Mouse (Mus musculus) forebrain, embryonic 13.5 days (tissue): ENCODE results near the gene Flt1. TPM values are rescaled to one million over a fixed set of nuclear protein-coding genes. Genes with fewer than 3 reads are reported as not detected.

ENCODE experiments used
- ATAC-seq: fragments of 200-750 bp; cut with Nextera tagmentation; 2 replicates; pipeline ENCODE4 v1.8.0; 2017
- H3K27ac ChIP-seq: fragments of 300-500 bp; sonication (generic); 2 replicates; pipeline ENCODE4 v1.5.1; 2015; ENCODE audit warnings: inconsistent platforms, mild to moderate bottlenecking, moderate library complexity
- H3K27me3 ChIP-seq: fragments of 300-500 bp; sonication (generic); 2 replicates; pipeline ENCODE4 v1.6.1; 2015; ENCODE audit warnings: mild to moderate bottlenecking, inconsistent platforms
- H3K36me3 ChIP-seq: fragments of 300-500 bp; sonication (generic); 2 replicates; pipeline ENCODE4 v1.6.1; 2015; ENCODE audit warnings: mild to moderate bottlenecking, inconsistent platforms; ENCODE audit not compliant: poor library complexity, severe bottlenecking
- H3K4me1 ChIP-seq: fragments of 300-500 bp; sonication (generic); 2 replicates; pipeline ENCODE4 v1.6.1; 2015; ENCODE audit warnings: inconsistent platforms
- H3K4me2 ChIP-seq: fragments of 300-500 bp; sonication (generic); 2 replicates; pipeline ENCODE4 v1.6.1; 2015; ENCODE audit warnings: inconsistent platforms, mild to moderate bottlenecking, moderate library complexity
- H3K4me3 ChIP-seq: fragments of 300-500 bp; sonication (generic); 2 replicates; pipeline ENCODE4 v1.5.1; 2015; ENCODE audit warnings: mild to moderate bottlenecking, inconsistent platforms
- H3K9ac ChIP-seq: fragments of 300-500 bp; sonication (generic); 2 replicates; pipeline ENCODE4 v1.6.1; 2015; ENCODE audit warnings: mild to moderate bottlenecking, inconsistent platforms
- H3K9me3 ChIP-seq: fragments of 300-500 bp; sonication (generic); replicated peaks from 2 replicates; pipeline ENCODE4 v1.6.1; 2016; ENCODE audit warnings: inconsistent platforms
- WGBS: fragments of 180-500 bp; shearing (Covaris S2); methylation state at CpG from one replicate; pipeline ENCODE4 v1.1.7; 2015; 5-methylcytosine and 5-hydroxymethylcytosine counted together
- polyA plus RNA-seq: library from polyadenylated mRNA; unstranded; fragments of >200 nt; fragmentation: Nextera tagmentation; extraction: Ambion mirVana; gene quantifications from 2 replicates; pipeline ENCODE4 v1.2.1, GENCODE M21; 2015

Gene Flt1
- polyA plus RNA-seq, 1 experiment from 2014 or later = 8.5 TPM

GRCm38 (mm10) chr5:147651233-147651632, 74.6 kb downstream of the Flt1 start:
- 84% methylated on average over 14 of the region's 14 CpGs for WGBS
- Histone ChIP-seq H3K4me3 (no peak overlapping the region), H3K4me2 (no peak overlapping the region), H3K4me1 (no peaks in the 10 kb centered on the region), H3K27me3 (no peaks in the 10 kb centered on the region), H3K9me3 (no peaks in the 10 kb centered on the region), H3K9ac (no peak overlapping the region), H3K36me3 (no peaks in the 10 kb centered on the region), H3K27ac (no peak overlapping the region)
- ATAC-seq = no peak

- peaks cover 5% of the 10 kb centered on the region; the same call in 1 of the 2 replicates for H3K4me1 ChIP-seq
- H3K36me3 ChIP-seq = no peaks in the 10 kb centered on the region
- no peak for ATAC-seq
- H3K4me2 ChIP-seq = no peak overlapping the region
- H3K9me3 ChIP-seq = no peaks in the 10 kb centered on the region
- H3K9ac ChIP-seq = no peak overlapping the region
- H3K27me3 ChIP-seq = no peaks in the 10 kb centered on the region
- no peak overlapping the region for H3K4me3 ChIP-seq
- 76% methylated on average over 14 of the region's 14 CpGs for WGBS
- no peak overlapping the region for H3K27ac ChIP-seq
These were observed 79.4 kb downstream of the Flt1 start for GRCm38 (mm10) chr5:147646351-147646929.

GRCm38 (mm10) chr5:147645001-147645645, 80.7 kb downstream of the Flt1 start:
- peak; percentile 61; the same call in 1 of the 2 replicates for ATAC-seq
- H3K4me2 ChIP-seq = no peak overlapping the region
- no peak overlapping the region for H3K4me3 ChIP-seq
- no peaks in the 10 kb centered on the region for H3K9me3 ChIP-seq
- peaks cover 5% of the 10 kb centered on the region; the same call in 1 of the 2 replicates for H3K4me1 ChIP-seq
- WGBS = 54% methylated on average over 12 of the region's 12 CpGs
- 0 out of 2 replicates have a peak overlapping the region, but pooled peaks have one; percentile 16 for H3K9ac ChIP-seq
- no peak overlapping the region for H3K27ac ChIP-seq
- no peaks in the 10 kb centered on the region for H3K36me3 ChIP-seq
- H3K27me3 ChIP-seq = no peaks in the 10 kb centered on the region

- Histone ChIP-seq H3K4me1 (peaks cover 8% of the 10 kb centered on the region; the same call in 1 of the 2 replicates), H3K9me3 (no peaks in the 10 kb centered on the region), H3K27me3 (no peaks in the 10 kb centered on the region), H3K36me3 (no peaks in the 10 kb centered on the region), H3K9ac (no peak overlapping the region), H3K4me2 (no peak overlapping the region), H3K27ac (no peak overlapping the region), H3K4me3 (no peak overlapping the region)
- WGBS = 72% methylated on average over 7 of the region's 7 CpGs
- no peak for ATAC-seq
These were observed 84.4 kb downstream of the Flt1 start for GRCm38 (mm10) chr5:147641452-147641851.

GRCm38 (mm10) chr5:147639940-147640339, 85.9 kb downstream of the Flt1 start:
- H3K4me3 ChIP-seq = no peak overlapping the region
- H3K36me3 ChIP-seq = no peaks in the 10 kb centered on the region
- H3K9me3 ChIP-seq = no peaks in the 10 kb centered on the region
- no peak overlapping the region for H3K4me2 ChIP-seq
- 95% methylated on average over 5 of the region's 5 CpGs for WGBS
- H3K9ac ChIP-seq = no peak overlapping the region
- ATAC-seq = no peak
- no peaks in the 10 kb centered on the region for H3K27me3 ChIP-seq
- peaks cover 4% of the 10 kb centered on the region; the same call in 1 of the 2 replicates for H3K4me1 ChIP-seq
- H3K27ac ChIP-seq = no peak overlapping the region

- H3K4me2 ChIP-seq = no peak overlapping the region
- H3K9me3 ChIP-seq = no peaks in the 10 kb centered on the region
- H3K4me1 ChIP-seq = 0 out of 2 replicates have a peak, but pooled peaks cover 3% of the 10 kb centered on the region
- no peaks in the 10 kb centered on the region for H3K36me3 ChIP-seq
- H3K9ac ChIP-seq = no peak overlapping the region
- ATAC-seq = no peak
- H3K27ac ChIP-seq = no peak overlapping the region
- H3K4me3 ChIP-seq = no peak overlapping the region
- no peaks in the 10 kb centered on the region for H3K27me3 ChIP-seq
- 80% methylated on average over 3 of the region's 3 CpGs for WGBS
These were observed 89.1 kb downstream of the Flt1 start for GRCm38 (mm10) chr5:147636676-147637075.

GRCm38 (mm10) chr5:147635883-147636282, 89.9 kb downstream of the Flt1 start:
- H3K27ac ChIP-seq = no peak overlapping the region
- 0 out of 2 replicates have a peak, but pooled peaks cover 3% of the 10 kb centered on the region for H3K4me1 ChIP-seq
- no peak overlapping the region for H3K4me2 ChIP-seq
- H3K9me3 ChIP-seq = no peaks in the 10 kb centered on the region
- H3K27me3 ChIP-seq = no peaks in the 10 kb centered on the region
- H3K36me3 ChIP-seq = no peaks in the 10 kb centered on the region
- no peak overlapping the region for H3K9ac ChIP-seq
- no peak overlapping the region for H3K4me3 ChIP-seq
- ATAC-seq = no peak
- WGBS = 71% methylated on average over 8 of the region's 8 CpGs

GRCm38 (mm10) chr5:147634016-147634415, 91.8 kb downstream of the Flt1 start:
- H3K9ac ChIP-seq = no peak overlapping the region
- H3K4me1 ChIP-seq = 0 out of 2 replicates have a peak, but pooled peaks cover 3% of the 10 kb centered on the region
- no peaks in the 10 kb centered on the region for H3K9me3 ChIP-seq
- H3K4me3 ChIP-seq = no peak overlapping the region
- WGBS = 26% methylated on average over 11 of the region's 11 CpGs
- H3K36me3 ChIP-seq = no peaks in the 10 kb centered on the region
- no peak overlapping the region for H3K27ac ChIP-seq
- peak overlapping the region; percentile 16; the same call in 1 of the 2 replicates for H3K4me2 ChIP-seq
- ATAC-seq = no peak
- H3K27me3 ChIP-seq = no peaks in the 10 kb centered on the region

GRCm38 (mm10) chr5:147632716-147633115, 93.1 kb downstream of the Flt1 start:
- WGBS = 85% methylated on average over 4 of the region's 4 CpGs
- Histone ChIP-seq H3K27ac (no peak overlapping the region), H3K9ac (no peak overlapping the region), H3K27me3 (no peaks in the 10 kb centered on the region), H3K4me2 (no peak overlapping the region), H3K36me3 (no peaks in the 10 kb centered on the region), H3K4me1 (0 out of 2 replicates have a peak, but pooled peaks cover 3% of the 10 kb centered on the region), H3K9me3 (no peaks in the 10 kb centered on the region), H3K4me3 (no peak overlapping the region)
- no peak for ATAC-seq

- 87% methylated on average over 17 of the region's 17 CpGs for WGBS
- H3K36me3 ChIP-seq = no peaks in the 10 kb centered on the region
- no peaks in the 10 kb centered on the region for H3K4me1 ChIP-seq
- no peak overlapping the region for H3K4me3 ChIP-seq
- H3K4me2 ChIP-seq = no peak overlapping the region
- no peak overlapping the region for H3K9ac ChIP-seq
- H3K9me3 ChIP-seq = no peaks in the 10 kb centered on the region
- no peak overlapping the region for H3K27ac ChIP-seq
- ATAC-seq = no peak
- H3K27me3 ChIP-seq = no peaks in the 10 kb centered on the region
These were observed 95.2 kb downstream of the Flt1 start for GRCm38 (mm10) chr5:147630426-147631290.

GRCm38 (mm10) chr5:147626944-147627343, 98.9 kb downstream of the Flt1 start:
- ATAC-seq = peak; percentile 73; the same call in 1 of the 2 replicates
- Histone ChIP-seq H3K4me1 (no peaks in the 10 kb centered on the region), H3K4me3 (no peak overlapping the region), H3K9me3 (no peaks in the 10 kb centered on the region), H3K36me3 (no peaks in the 10 kb centered on the region), H3K27me3 (no peaks in the 10 kb centered on the region), H3K4me2 (no peak overlapping the region), H3K9ac (no peak overlapping the region), H3K27ac (no peak overlapping the region)
- WGBS = 60% methylated on average over 2 of the region's 2 CpGs

GRCm38 (mm10) chr5:147623747-147624146, 102.1 kb downstream of the Flt1 start:
- 92% methylated on average over 10 of the region's 10 CpGs for WGBS
- no peaks in the 10 kb centered on the region for H3K4me1 ChIP-seq

More at GRCm38 (mm10) chr5:147623747-147624146, 102.1 kb downstream of the Flt1 start:
- Histone ChIP-seq H3K9me3 (no peaks in the 10 kb centered on the region), H3K27ac (no peak overlapping the region), H3K4me2 (no peak overlapping the region), H3K36me3 (no peaks in the 10 kb centered on the region), H3K9ac (no peak overlapping the region), H3K4me3 (no peak overlapping the region), H3K27me3 (no peaks in the 10 kb centered on the region)
- no peak for ATAC-seq
